Mouse (Mus musculus) cerebellum, adult 8-10 months (tissue): ENCODE data around the gene Met.

Experiments
- DNase-seq: peaks from one replicate; pipeline ENCODE4 v3.0.0; 2022

The Met gene

DNA sequence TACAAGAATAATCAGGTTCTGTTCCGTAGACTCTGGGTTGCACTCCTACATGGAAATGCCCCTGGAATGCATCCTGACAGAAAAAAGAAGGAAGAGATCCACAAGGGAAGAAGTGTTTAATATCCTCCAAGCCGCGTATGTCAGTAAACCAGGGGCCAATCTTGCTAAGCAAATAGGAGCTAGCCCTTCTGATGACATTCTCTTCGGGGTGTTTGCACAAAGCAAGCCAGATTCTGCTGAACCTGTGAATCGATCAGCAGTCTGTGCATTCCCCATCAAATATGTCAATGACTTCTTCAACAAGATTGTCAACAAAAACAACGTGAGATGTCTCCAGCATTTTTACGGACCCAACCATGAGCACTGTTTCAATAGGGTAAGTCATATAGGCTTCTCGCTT, 28.5 kb downstream of the Met start:
- DNase-seq: no peak

DNA sequence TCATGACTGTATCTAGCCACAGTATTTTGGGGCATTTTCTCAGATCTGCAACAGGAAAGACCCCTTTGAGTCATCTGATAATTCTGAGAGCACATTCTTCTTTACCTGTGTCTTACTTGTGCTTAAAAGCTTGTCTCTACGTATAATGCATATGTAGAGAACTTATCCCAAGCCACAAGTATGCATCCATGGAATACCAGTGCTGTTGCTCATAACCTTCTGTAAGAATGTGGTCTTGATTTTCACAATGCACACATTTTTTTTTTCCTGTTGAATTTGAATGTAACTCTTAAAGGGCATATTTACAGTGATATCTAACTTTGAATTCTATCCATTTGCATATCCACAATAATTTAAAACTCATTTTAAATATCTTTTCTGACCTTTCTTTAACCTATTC, 31.8 kb downstream of the Met start:
- no peak for DNase-seq

DNA sequence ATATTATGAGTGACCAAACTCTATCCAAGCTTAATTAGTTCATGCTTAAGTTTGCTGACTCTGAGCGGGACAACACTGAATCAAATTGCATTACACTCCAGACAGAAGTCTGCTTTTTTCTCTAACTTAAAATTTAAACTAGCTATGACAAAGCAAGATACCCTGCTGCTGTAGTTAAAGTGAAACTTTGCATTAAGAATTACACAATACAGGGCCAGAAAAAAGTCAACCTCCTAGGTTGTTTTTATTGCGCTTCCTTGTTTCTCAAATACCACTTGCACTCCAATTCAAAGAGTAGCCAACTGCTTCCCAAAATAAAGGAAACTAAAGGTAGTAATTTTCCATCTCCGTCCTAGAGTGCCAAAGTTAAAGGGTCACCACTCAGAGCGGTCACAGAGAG, 33.8 kb downstream of the Met start:
- DNase-seq: no peak

DNA sequence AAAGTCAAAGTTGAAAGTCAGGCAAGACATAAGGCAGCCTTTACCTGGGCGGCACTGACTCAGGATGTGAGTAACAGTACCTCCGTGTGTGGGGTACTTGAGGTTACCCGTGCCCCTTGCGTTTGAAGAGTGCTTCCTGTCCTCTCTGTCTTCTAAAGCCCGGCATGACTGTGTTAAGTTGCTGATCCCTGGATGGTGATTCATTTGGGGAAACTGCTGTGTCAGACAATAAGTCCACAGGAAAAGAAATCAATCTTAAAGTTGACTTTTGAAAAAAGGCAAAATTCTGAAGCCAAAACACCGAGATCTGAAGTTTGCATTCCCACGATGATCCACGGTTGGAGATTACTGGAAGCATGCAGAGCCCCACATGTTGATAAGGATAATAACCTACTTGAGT, 35.2 kb downstream of the Met start:
- DNase-seq: no peak

DNA sequence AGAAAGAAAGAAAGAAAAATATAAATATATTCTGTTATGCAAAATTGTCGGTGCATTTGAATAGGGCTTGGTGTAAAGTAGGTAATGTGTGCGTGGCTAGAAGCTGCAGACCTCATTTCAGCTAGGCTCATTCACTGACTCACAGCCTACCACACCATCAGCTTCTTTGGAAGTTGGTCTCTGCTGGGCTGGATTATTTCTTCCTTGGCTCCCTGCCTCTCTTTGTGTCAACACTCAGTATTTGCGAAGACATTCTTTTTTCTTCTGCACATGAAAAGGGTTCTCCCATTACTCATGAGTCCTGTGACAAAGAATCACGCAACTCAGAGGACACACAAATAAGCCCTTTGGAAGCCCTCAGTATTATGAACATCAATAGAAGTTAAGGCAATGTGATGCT, 37.8 kb downstream of the Met start:
- no peak for DNase-seq

DNA sequence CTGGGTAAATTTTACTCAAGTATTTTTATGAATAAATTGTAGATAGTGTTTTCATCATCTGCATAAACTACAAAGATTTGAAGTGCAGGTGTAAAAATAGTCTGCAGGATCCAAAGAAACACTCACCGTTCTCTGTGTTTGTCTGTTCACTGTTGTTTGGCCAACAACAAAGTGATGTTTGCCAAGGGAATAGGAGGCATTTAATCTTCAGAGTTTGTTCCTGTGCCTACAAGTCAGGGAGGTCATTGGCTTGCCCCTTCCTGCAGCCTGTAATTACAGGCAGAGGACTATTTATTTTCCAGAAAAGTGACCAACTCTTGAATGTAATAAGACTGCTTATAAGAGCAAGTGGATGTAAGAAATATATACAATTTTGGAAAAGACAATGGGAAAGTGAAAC, 38.7 kb downstream of the Met start:
- no peak for DNase-seq

DNA sequence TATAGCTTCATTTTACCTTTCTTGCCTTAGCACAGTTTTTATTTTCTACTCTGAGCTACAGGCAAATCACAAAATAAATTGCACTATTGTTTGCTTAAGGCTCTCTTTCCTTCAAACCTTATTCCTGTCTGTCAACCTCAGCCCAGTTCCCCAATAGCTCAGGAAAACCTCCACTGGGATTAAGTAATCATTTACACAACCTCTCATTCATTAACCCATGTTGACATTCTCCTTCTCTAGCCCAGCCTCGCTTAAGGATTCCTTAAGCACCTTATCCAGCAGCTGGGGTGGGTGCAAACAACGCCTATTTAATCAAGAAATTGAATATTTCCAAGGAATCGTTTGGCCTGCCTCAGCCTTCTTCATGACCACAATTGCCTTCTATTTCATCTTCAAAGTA, 40.1 kb downstream of the Met start:
- no peak for DNase-seq

DNA sequence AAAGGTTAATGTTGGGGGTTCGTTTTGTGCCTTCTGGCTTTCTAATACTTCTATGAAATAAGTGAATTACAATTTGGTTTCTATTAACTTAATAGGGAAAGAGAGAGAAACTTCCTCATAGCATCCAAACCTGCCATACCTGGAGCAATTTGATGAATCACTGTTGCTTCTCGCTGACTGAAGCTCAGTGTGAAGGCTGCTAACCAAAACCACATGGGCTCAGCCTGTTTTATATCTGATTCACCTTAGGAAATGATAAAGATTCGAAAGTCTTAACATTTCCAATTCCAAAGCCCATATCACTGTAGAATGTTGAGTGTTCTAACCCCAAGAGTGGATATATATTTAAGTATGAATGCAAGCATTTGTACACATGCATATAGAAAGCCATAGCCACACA, 41.9 kb downstream of the Met start:
- DNase-seq: no peak

DNA sequence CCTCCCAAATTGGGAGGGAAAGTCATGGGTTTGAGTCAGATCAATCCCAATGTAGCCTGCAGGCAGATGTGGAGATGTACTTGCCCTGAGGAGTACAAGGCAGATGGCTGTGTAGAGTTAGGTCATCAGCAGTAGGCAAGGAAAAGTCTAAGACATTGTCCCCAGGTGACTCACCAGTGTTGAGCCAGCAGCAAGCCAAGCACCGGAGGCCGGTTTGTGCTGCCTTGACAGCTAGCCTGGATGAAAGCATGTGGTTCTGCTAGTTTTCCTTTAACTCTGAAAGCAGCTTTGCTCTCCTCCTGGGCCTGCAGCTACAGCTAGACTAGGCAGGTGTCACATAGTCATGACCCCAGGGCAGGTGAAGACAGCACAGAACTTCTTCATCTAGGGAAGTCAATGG, 43.2 kb downstream of the Met start:
- no peak for DNase-seq

DNA sequence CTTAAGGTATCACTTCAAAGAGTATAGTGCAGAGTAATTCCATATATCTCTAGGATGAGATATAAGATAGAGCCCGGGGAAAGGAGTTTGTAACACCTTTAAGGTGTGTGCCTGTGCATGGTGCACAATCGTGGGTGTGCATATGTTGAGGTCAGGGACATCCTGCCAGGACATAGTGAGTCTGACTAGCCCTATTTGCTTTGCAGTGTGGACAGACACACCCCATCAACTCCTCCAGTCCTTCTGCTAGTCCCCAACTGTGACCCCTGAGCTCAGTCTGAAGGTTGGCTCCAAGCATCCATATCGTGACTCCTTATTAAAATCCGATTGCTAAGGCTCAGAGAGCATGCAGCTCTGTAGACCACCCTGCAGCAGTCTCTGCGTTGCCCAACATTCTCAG, 44.6 kb downstream of the Met start:
- DNase-seq: no peak

DNA sequence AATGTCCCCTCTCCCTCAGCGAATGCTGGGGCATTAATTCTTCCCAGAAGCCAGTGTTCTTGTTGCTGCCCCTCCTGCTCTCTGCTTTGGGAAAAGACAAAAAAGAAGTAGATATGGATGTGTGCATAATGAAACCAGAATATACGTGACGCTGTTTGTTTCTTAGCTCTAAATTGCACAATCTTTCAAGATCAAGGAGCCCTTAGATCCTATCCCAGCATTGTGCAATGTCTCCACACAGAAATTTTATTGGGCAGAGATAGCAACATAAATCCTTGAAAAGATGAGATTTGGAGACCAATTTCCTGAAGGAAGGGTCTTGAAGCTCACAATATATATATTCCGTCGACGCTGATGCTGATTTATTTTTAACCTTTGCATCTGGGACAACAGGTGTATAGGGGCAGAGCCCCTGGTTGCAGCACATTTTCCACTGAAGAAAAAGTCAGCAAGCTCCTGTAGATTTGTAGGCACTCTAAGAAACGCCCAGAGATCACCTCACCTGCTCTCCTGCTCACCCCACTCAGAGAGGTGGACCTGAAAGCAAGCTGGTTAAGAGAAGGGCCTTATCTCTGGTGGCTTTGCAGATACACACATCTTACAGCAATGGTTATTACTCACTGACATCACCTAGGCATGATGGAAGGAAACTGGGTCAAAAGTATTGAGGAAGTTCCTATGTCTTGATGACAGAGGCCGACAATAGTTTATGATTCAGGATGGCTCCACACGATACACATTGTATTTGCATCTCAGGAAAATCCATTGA, 45.2 kb downstream of the Met start:
- no peak for DNase-seq

DNA sequence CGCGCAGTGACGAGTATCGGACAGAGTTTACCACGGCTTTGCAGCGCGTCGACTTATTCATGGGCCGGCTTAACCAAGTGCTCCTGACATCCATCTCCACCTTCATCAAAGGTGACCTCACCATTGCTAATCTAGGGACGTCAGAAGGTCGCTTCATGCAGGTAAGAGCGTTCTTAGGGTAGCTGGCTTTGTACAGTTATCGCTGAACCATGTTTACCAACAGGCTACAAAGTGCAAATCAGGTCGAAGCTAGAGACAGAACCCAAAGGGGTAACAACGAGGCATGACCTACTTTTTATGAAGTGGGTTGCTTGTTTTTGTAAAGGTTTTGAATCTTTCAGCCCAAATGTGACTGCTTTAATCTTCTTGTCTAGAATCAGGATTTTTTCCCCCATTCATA, 49.8 kb downstream of the Met start:
- no peak for DNase-seq

DNA sequence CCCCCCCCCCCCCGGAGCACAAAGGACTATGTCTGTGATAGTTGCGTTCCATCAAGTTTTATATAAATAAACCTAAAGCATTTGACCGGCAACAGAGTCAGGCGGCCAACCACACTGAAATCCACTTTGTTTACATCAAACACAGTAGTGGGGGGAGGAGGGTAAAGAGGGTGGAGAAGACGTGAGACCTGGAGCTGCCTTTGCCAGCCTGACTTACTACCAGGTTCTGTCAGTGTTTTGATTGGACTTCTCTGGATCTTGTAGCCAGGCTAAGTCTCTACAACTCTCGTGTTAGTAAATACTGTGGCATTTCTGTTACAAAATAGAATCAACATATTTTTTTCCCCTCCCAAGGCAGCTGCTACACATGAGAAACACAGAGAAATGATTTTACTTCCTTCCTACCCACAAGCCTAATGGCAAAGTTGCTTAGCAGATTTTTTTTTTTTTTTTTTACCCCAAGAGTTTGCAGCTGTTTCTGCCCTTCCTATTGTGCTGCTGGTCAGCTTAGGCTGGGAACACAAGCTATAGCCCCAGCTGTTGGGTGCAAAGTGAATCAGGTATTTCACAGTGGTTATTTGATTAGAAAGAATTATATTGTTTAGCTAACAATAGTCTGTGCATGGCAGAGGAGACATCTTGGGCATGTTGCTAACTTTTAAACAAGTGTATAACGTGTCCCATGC, 52.3 kb downstream of the Met start:
- DNase-seq: no peak

DNA sequence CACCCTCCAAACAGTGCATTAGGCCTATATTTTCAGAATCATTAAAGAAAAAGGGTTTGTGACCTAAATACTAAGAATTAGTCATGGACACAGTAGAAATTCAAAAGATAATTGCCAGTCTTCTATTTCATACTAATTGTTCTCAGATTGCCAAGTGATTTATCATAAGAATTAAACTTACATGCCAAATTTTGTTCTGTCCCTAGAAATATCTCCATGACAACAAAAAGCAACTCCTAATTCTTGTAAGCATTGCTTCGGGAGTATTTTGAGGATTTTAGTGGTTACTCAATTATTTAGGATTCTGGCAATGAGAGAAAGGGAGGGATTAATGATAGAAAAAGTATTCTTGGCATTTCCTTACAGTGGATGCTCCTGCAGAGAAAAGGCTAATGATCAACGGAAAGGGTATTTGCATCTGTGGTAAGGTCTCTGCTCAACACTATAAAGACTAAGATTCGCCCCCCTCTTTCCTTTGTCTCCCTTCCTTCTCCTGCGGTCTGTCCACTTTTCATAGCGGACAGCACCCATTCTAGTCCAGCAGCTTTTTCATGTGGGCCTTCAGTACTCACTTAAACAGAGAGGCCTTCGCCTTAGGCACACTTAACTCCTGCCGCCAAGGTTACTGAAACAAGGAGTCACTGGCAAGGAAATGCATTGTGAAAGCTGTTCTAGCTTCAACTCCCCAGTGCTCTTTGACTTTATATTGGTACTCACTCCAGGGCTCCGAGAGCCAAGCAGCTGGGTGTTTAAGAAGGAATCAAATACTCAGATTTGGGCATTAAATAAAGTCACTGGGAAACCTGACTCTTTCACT, 58.5 kb downstream of the Met start:
- DNase-seq: no peak

DNA sequence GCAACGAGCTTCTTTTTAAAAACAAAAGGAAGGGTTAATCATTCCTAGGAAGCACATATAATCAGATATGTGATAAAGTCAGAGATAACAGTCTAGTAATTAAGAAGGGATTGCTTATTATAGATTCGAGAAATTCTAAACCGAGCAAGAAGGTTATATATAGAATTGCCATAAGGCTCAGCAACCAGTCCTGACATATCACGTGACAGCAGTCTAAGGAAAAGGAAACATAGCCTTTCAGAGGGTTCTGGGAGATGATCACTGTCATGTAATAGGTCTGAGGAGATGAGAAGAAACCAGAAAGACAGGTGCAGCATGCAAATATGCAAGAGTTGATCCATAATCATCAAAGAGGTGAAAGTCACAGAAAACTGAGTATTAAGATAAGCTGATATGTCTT, 59.3 kb downstream of the Met start:
- no peak for DNase-seq

DNA sequence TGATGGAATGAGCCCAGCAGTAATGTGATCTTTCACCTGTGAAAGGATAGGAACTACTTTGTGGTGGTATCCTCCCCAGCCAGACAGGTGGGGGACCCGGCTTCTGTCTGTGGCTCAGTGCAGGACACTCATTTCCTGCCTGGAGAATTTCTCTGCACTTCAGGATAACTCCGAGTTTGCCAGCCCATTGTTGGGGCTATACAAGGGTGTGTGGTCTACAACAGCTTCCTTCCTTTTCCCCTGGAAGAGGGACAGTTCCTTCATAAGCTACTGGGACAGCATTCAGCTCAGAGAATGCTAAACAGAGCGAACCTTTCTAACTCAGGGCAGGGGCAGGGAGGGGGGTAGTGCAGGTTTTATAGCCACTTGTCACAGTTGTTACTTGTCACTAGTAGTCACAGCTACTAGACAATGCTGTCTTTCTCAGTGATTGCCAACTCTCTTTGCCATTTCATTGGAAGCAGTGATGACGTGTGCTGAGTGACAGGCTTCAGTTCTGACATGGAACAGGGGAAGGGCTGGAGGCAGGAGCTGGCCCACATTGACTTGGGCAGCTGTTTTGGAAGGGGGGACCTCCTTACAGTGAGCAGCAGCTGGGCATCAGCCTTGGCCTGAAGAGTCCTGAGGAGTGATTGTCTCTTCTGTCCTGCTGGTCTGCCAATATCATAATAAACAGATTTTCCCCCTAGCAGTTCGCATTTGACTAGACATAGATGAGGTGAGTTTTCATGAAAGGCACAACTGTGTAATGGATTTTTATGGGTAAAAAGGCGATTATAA, 66.1 kb downstream of the Met start:
- no peak for DNase-seq

DNA sequence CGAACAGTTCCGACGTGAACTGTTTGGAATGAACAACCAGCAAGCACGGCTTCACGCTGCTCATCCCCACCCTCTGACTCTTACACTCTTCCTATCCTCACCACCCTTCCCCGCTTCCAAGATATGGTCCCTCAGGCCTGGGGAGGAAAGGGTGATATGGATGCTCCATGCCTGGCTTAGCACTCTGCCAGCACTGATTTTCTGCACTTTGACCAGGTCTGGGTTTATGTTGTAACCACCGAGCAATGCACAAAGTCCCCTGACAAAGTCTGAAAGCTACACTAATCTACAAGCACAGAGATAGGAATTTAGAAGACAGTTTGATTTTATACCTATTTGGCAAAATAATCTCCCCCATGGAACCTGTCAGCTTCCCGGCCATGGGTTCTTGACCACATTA, 78.0 kb downstream of the Met start:
- no peak for DNase-seq

DNA sequence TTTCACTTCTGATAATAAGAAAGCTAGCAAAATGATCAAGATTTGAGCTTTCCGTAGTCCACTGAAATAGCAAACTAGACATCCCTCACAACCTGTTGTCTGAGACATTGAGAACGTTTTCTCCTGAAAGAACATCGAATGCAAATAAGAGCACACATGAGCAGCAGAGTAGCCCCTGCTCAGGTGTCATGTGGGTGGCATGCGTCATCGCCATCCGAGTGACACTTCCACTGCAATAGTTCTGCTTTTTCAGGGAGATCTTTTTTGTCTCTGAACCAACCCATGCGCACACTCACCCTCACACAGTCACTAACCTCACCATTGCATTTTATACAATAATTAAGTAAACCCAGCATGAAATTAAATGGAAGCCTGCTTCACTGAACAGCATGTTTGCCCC, 78.8 kb downstream of the Met start:
- no peak for DNase-seq

DNA sequence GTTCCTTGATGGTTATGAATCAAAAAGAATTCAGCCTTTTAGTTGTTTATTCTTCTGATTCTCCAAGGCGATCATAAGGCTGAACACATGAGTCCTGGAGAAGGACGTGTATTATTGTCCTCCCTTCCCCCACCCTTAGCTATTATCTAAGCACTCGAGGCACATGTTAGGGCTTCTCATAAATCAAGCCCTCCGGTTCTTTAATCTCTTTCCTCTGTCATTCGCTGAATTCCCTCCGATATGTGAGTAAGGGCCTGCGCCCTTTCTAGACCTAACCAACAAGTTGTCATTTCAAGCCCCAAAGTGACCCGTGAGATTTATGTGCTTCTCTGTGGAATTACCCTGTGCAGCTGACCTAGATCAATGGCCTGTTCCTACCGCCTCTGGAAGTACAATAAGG, 81.9 kb downstream of the Met start:
- DNase-seq: no peak

DNA sequence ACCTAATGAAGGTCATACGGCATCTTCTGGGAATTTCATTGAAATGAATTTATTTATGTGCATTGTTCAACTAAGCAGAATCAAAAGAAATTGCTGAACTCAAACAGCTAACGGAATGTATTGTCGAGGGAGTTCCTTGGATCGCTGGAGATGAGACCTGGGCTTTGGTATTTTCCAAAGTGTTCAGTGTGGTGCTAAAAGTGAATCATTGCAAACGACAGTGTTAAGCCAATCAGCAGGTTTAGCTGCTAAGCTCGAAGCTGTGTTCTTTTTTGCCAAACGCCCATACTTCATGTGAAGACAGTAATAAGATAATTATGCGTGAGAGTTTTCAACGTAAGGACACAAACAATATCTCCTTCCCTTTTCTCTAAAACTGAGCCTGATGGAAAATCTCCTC, 82.7 kb downstream of the Met start:
- DNase-seq: no peak

DNA sequence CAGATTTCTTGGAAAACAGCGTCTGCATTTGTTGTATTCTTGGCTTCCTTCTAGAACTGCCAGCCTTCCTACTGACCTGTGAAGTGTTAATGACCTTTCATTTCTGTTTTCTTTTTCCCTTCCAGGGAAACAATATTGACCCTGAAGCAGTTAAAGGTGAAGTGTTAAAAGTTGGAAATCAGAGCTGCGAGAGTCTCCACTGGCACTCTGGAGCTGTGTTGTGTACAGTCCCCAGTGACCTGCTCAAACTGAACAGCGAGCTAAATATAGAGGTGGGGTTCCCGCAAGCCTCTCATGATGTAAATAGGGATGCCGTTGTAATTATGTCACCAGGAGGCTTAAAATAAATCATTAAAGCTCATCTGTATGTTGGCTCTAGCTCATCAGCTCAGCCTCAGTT, 83.2 kb downstream of the Met start:
- no peak for DNase-seq

DNA sequence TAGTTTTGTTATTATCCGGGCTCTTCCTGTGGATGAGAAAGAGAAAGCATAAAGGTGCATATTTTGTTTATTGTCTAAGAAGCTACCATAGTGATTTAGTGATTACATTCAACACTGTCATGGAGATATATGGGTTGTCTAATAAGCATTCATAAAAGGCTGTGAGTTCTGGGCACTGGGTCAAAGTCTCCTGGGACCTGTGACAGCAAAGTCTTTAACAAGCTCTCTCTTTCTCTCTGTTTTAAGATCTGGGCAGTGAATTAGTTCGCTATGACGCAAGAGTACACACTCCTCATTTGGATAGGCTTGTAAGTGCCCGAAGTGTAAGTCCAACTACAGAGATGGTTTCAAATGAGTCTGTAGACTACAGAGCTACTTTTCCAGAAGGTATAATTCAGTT, 85.2 kb downstream of the Met start:
- DNase-seq: no peak

DNA sequence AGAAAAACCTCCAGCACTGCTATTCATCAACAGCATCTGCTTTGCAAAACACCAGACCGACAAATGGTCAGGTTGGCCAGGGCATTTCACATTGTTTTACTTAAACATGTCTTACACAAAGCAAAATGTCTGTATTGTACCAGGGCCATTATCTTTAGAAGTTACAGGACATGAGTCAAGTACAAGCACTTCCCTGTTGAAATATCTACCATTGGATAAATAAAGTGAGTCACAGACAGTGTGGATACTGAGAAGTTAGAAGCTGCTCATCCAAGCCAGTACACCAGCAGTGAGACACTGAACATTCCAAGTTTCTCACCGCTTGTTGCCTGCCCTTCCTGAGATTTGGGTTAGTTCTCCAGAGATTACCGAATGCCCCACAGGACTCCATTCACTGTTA, 86.0 kb downstream of the Met start:
- no peak for DNase-seq
